Mouse (Mus musculus) B cell, adult 67 days (primary cell): Measurements from ENCODE around the gene Iqcj. TPM values are rescaled to one million over a fixed set of nuclear protein-coding genes. Genes with fewer than 3 reads are reported as not detected.

ENCODE experiments used
- total RNA-seq, 2 experiments: library from RNA; stranded (reverse); gene quantifications; 4 replicates each; pipeline ENCODE4 v1.2.4; 2023

The Iqcj gene
- total RNA-seq: not detected

GRCm38 (mm10) chr3:67892026-67892705, at the start of gene Iqcj, which contains the start of gene Iqschfp:
TSS of gene Iqcj (plus strand) at chr3:67892220.
TSS of gene Iqschfp (plus strand) at chr3:67892232.

GRCm38 (mm10) chr3:68064731-68065130, 172.7 kb downstream of the Iqcj start, which contains the start of gene Schip1:
TSS of gene Schip1 (plus strand) at chr3:68064802.

Other genes starting within 250 kb of the Iqcj start
- not detected for gene Iqschfp, start within 50 bp of the Iqcj start, total RNA-seq
- gene Schip1, start 172.6 kb downstream of the Iqcj start, total RNA-seq: not detected